Mouse (Mus musculus) adipocyte (in vitro differentiated cells): ENCODE results near the gene Tnfrsf14.
A peak's percentile ranks its signal among the peaks of the same experiment; 100 is the strongest.

Experiments
- DNase-seq: peaks from one replicate; pipeline ENCODE4 v3.0.0-alpha.2; 2016; ENCODE audit warnings: low spot score

The Tnfrsf14 gene

GRCm38 (mm10) chr4:154915286-154915685, 13.1 kb downstream of the Tnfrsf14 start:
- DNase-seq, result no peak

- no peak for DNase-seq
Measured at GRCm38 (mm10) chr4:154914707-154915106, 13.7 kb downstream of the Tnfrsf14 start.

- DNase-seq, result no peak
Measured at GRCm38 (mm10) chr4:154914252-154914651, 14.1 kb downstream of the Tnfrsf14 start.

GRCm38 (mm10) chr4:154913845-154914244, 14.5 kb downstream of the Tnfrsf14 start:
- no peak for DNase-seq

- no peak for DNase-seq
Measured at GRCm38 (mm10) chr4:154911644-154912043, 16.7 kb downstream of the Tnfrsf14 start.

GRCm38 (mm10) chr4:154910606-154911522, 17.5 kb downstream of the Tnfrsf14 start:
- peak; percentile 67 for DNase-seq

- no peak for DNase-seq
Measured at GRCm38 (mm10) chr4:154908490-154908889, 19.9 kb downstream of the Tnfrsf14 start.

- DNase-seq, result peak; percentile 80
Measured at GRCm38 (mm10) chr4:154907833-154908232, 20.5 kb downstream of the Tnfrsf14 start.

GRCm38 (mm10) chr4:154904185-154905071, 23.9 kb downstream of the Tnfrsf14 start:
- DNase-seq, result peak; percentile 20

GRCm38 (mm10) chr4:154902371-154902770, 26.0 kb downstream of the Tnfrsf14 start:
- no peak for DNase-seq

GRCm38 (mm10) chr4:154898506-154899446, 29.6 kb downstream of the Tnfrsf14 start, which contains the start of gene Fam213b:
Gene Fam213b (minus strand): TSS chr4:154899135.
- peak; percentile 52 for DNase-seq

GRCm38 (mm10) chr4:154897676-154898465, 30.5 kb downstream of the Tnfrsf14 start:
- peak; percentile 63 for DNase-seq

GRCm38 (mm10) chr4:154895549-154895948, 32.8 kb downstream of the Tnfrsf14 start:
- DNase-seq, result no peak

GRCm38 (mm10) chr4:154890887-154891286, 37.5 kb downstream of the Tnfrsf14 start:
- DNase-seq, result no peak

- DNase-seq, result no peak
Measured at GRCm38 (mm10) chr4:154887593-154888250, 40.6 kb downstream of the Tnfrsf14 start.

GRCm38 (mm10) chr4:154886876-154887592, 41.3 kb downstream of the Tnfrsf14 start:
- no peak for DNase-seq

GRCm38 (mm10) chr4:154885416-154885815, 42.9 kb downstream of the Tnfrsf14 start:
- DNase-seq, result no peak

- no peak for DNase-seq
Measured at GRCm38 (mm10) chr4:154882014-154882659, 46.2 kb downstream of the Tnfrsf14 start.

- DNase-seq, result no peak
Measured at GRCm38 (mm10) chr4:154880730-154881129, 47.6 kb downstream of the Tnfrsf14 start.
